Mouse (Mus musculus): ENCODE measurements at regions not wholly inside any gene's neighbourhood (a gene's known extent, or its start where the extent isn't known, plus 50 kb on each side); places are given as distances from the start of the nearest gene placed in this dataset.

DNA sequence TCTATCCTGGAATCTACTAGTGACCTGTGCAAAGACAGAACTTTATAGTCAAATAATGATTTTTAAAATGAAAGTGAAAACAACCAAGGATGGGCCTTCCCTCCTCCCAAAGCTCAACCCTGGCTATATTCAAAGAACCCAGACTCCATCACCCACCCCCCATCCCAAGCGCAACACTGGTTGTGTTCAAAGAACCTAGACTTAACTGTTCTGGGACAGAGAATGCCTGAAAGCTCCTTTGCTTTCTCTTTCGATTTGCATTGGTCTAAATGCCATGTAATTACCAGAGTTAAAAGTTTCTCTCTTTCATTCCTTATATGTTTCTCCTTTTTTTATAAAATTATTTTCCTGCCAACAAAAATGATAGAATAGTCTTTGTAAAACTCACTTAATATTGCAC, 98.6 kb upstream of the Samsn1 start:
- H3K27me3 ChIP-seq (replicated peaks): no peaks in the 10 kb centered on the region
- in situ Hi-C loops (cut with MboI; ENCODE audit: low pct_ligation_motif_present, low pct_unique_long_range_greater_than_20kb, low sequenced_read_pairs) (no loop called here), dilution Hi-C loops (cut with MboI; ENCODE audit: extremely low pct_ligation_motif_present, extremely low pct_unique_long_range_greater_than_20kb, low sequenced_read_pairs) (no loop called here)
- H3K4me2 ChIP-seq (ENCODE audit: insufficient read depth, low read depth, poor library complexity, severe bottlenecking): no peak overlapping the region
- H3K79me2 ChIP-seq (replicated peaks; ENCODE audit: control insufficient read depth, extremely low read depth, insufficient read depth, poor library complexity, severe bottlenecking): no peaks in the 10 kb centered on the region
- peaks cover 63% of the 10 kb centered on the region for H3K9me3 ChIP-seq (replicated peaks; ENCODE audit: low read length)
- H3K4me3 ChIP-seq (replicated peaks in 1 of 3; ENCODE audit: low read depth in 2 of 3, low read length in 2 of 3, poor library complexity in 1 of 3): no peak overlapping the region
- no peaks in the 10 kb centered on the region for H3K36me3 ChIP-seq (replicated peaks in 1 of 2; ENCODE audit: control insufficient read depth in 1 of 2, insufficient read depth in 1 of 2, low read length in 1 of 2)
- no peak for TF ChIP-seq NELFE (IDR thresholded peaks at IDR 0.05; ENCODE audit: low read depth, low read length)
- TF ChIP-seq USF1 (IDR thresholded peaks at IDR 0.05; ENCODE audit: low read depth, low read length): no peak
- TF ChIP-seq GABPA (IDR thresholded peaks at IDR 0.05; ENCODE audit: insufficient replicate concordance, low read depth, low read length): no peak
- no peak for TF ChIP-seq MEF2A (IDR thresholded peaks at IDR 0.05; ENCODE audit: borderline replicate concordance, low read depth, low read length)
- TF ChIP-seq MXI1 (IDR thresholded peaks at IDR 0.05; ENCODE audit: low read depth, low read length): no peak
- no peak for TF ChIP-seq HCFC1 (IDR thresholded peaks at IDR 0.05; ENCODE audit: low read depth, low read length)
- TF ChIP-seq ETS1 (conservative IDR thresholded peaks at IDR 0.05; ENCODE audit: low read depth, low read length): no peak
- TF ChIP-seq ZMIZ1 (IDR thresholded peaks at IDR 0.05; ENCODE audit: low read depth, low read length): no peak
- TF ChIP-seq MAZ (IDR thresholded peaks at IDR 0.05; ENCODE audit: low read depth, low read length): no peak
- TF ChIP-seq JUN (IDR thresholded peaks at IDR 0.05; ENCODE audit: insufficient read depth, low read depth, low read length): no peak
- no peak for TF ChIP-seq JUND (conservative IDR thresholded peaks at IDR 0.05; ENCODE audit: low read depth, low read length)
- no peak for TF ChIP-seq E2F4 (IDR thresholded peaks at IDR 0.05; ENCODE audit: insufficient replicate concordance, low read depth, low read length)
- no peak for TF ChIP-seq PAX5 (IDR thresholded peaks at IDR 0.05; ENCODE audit: low read length)
- no peak for TF ChIP-seq CHD1 (IDR thresholded peaks at IDR 0.05; ENCODE audit: low read depth, low read length)
- no peak for TF ChIP-seq USF2 (conservative IDR thresholded peaks at IDR 0.05; ENCODE audit: low read depth, low read length)
- no peak for TF ChIP-seq ZKSCAN1 (IDR thresholded peaks at IDR 0.05; ENCODE audit: borderline replicate concordance, low read depth, low read length)
- no peak overlapping the region for H3K27ac ChIP-seq (ENCODE audit: insufficient read depth, low read depth)
- H3K9ac ChIP-seq (ENCODE audit: insufficient read depth, low read depth): no peak overlapping the region
- DNase-seq (ENCODE audit: extremely low read depth): no peak
- no peaks in the 10 kb centered on the region for H3K4me1 ChIP-seq (ENCODE audit: control insufficient read depth in 1 of 2, insufficient read depth in 2 of 2)

DNA sequence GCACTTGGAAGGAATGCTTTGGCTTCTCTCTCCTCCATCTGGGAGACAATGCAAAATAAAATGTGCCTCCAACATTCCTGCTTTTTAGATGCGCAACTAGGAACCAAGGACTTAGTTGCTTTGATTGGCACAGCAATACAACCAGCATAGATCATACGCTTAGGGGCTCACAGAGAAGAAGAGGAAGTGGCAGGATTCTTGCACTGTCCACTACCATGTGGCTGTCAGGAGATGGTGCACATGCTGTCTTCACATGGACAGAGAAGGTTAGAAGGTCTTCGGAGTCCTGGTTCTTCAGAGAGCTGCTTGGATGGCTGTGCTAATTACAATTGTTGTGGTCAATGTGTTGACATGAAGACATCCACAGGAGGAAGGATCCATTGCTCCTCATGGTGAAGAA, 88.3 kb upstream of the Samsn1 start:
- H3K4me1 ChIP-seq (ENCODE audit: control insufficient read depth in 1 of 2, insufficient read depth in 2 of 2): no peaks in the 10 kb centered on the region
- in situ Hi-C loops (cut with MboI; ENCODE audit: low pct_ligation_motif_present, low pct_unique_long_range_greater_than_20kb, low sequenced_read_pairs): loop anchor here (10.0 kb wide), 1 partner anchor 336 kb away; no protein-coding TSS in a partner anchor
- no peaks in the 10 kb centered on the region for H3K79me2 ChIP-seq (replicated peaks; ENCODE audit: control insufficient read depth, extremely low read depth, insufficient read depth, poor library complexity, severe bottlenecking)
- dilution Hi-C loops (cut with MboI; ENCODE audit: extremely low pct_ligation_motif_present, extremely low pct_unique_long_range_greater_than_20kb, low sequenced_read_pairs): no loop called here
- peaks cover 71% of the 10 kb centered on the region for H3K9me3 ChIP-seq (replicated peaks; ENCODE audit: low read length)
- no peaks in the 10 kb centered on the region for H3K27me3 ChIP-seq (replicated peaks)
- H3K9ac ChIP-seq (ENCODE audit: insufficient read depth, low read depth): no peak overlapping the region
- no peaks in the 10 kb centered on the region for H3K36me3 ChIP-seq (replicated peaks in 1 of 2; ENCODE audit: control insufficient read depth in 1 of 2, insufficient read depth in 1 of 2, low read length in 1 of 2)
- DNase-seq (ENCODE audit: extremely low read depth): no peak
- no peak overlapping the region for H3K4me2 ChIP-seq (ENCODE audit: insufficient read depth, low read depth, poor library complexity, severe bottlenecking)
- H3K4me3 ChIP-seq (replicated peaks in 1 of 3; ENCODE audit: low read depth in 2 of 3, low read length in 2 of 3, poor library complexity in 1 of 3): no peak overlapping the region
- TF ChIP-seq RAD21 (IDR thresholded peaks at IDR 0.05; ENCODE audit: low read depth, low read length) (no peak), ZKSCAN1 (IDR thresholded peaks at IDR 0.05; ENCODE audit: borderline replicate concordance, low read depth, low read length) (no peak), JUND (conservative IDR thresholded peaks at IDR 0.05; ENCODE audit: low read depth, low read length) (no peak), IRF4 (IDR thresholded peaks at IDR 0.05; ENCODE audit: low read depth, low read length) (no peak), MXI1 (IDR thresholded peaks at IDR 0.05; ENCODE audit: low read depth, low read length) (no peak), ZNF384 (IDR thresholded peaks at IDR 0.05; ENCODE audit: low read depth, low read length) (no peak), HCFC1 (IDR thresholded peaks at IDR 0.05; ENCODE audit: low read depth, low read length) (no peak), MAX (IDR thresholded peaks at IDR 0.05; ENCODE audit: low read length) (no peak), MYC (IDR thresholded peaks at IDR 0.05; ENCODE audit: low read depth, low read length) (no peak), SMC3 (IDR thresholded peaks at IDR 0.05; ENCODE audit: low read depth, low read length) (no peak), ETS1 (conservative IDR thresholded peaks at IDR 0.05; ENCODE audit: low read depth, low read length) (no peak), USF2 (conservative IDR thresholded peaks at IDR 0.05; ENCODE audit: low read depth, low read length) (no peak), KAT2A (IDR thresholded peaks at IDR 0.05; ENCODE audit: insufficient replicate concordance, low read length) (no peak), MAZ (IDR thresholded peaks at IDR 0.05; ENCODE audit: low read depth, low read length) (no peak), USF1 (IDR thresholded peaks at IDR 0.05; ENCODE audit: low read depth, low read length) (no peak), TBP (conservative IDR thresholded peaks at IDR 0.05; ENCODE audit: low read depth, low read length) (no peak), CHD1 (IDR thresholded peaks at IDR 0.05; ENCODE audit: low read depth, low read length) (no peak), NRF1 (IDR thresholded peaks at IDR 0.05; ENCODE audit: low read depth, low read length) (no peak), ZMIZ1 (IDR thresholded peaks at IDR 0.05; ENCODE audit: low read depth, low read length) (no peak)
- H3K27ac ChIP-seq (ENCODE audit: insufficient read depth, low read depth): no peak overlapping the region
